Mouse (Mus musculus) right cerebral cortex, postnatal 36 days (tissue): ENCODE results near the gene Rnf150.
A peak's percentile ranks its signal among the peaks of the same experiment; 100 is the strongest.

Experiments used
- DNase-seq, 2 experiments: peaks; one replicate each; pipeline ENCODE4 v3.0.0; 2022; ENCODE audit warnings: low spot score in 2 of 2, mixed read lengths in 1 of 2

Gene Rnf150

DNA sequence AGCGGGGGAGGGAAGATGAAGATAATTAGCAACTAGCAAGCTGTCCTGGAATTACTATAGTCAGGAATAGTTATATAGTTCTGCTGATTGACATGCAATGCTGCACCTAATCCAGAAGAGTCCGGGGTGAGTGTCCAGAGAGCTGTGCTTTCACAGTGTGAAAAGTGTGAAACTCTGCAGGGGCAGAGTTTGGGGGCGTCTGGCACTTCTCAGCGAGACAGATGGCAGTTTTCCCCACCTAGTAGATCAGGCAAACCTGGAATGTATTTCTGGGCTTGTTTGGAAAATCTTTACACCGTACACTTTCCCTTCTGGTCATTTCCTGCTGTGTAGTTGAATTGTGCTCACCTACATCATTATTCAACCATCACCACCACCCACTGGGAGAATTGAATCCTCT, 148.6 kb downstream of the Rnf150 start:
- no peak for DNase-seq

DNA sequence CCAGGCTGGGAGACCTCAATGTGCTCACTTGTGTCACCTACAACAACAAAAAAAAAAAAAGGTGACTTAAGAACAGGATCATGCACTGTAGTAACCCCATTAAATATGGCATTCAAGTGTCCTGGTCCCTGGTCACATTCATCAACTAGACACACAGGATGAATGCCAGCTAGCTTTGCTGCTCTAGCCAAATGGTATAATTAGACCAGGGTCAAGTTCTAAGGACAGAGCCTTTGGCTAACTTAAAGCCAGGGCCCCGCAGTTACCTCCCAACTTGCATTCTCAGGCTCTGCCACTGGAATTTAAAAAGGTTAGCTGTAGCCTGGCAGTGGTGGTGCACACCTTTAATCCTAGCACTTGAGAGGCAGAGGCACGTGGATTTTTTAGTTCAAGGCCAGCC, 165.1 kb downstream of the Rnf150 start:
- no peak for DNase-seq

DNA sequence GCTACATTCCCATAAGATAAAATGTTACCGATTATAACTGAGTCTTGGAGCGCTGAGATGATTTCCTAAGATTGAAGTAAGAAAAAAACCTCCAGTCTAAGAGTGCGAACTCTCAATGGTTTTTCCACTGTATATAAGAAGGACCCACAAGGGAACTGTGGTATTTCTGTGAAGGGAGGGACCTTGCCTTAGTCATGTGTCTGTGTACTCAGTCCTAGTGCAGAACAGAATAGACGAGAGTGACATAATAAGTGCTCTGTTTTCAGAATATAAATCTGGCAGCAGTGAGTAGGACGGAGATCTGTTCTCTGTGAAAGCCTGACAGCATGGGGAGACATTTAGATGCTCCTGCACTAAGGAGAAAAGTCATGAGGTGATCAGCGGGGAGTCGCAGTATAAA, 169.6 kb downstream of the Rnf150 start:
- DNase-seq = peak in 1 of 2 experiments; percentile 62

DNA sequence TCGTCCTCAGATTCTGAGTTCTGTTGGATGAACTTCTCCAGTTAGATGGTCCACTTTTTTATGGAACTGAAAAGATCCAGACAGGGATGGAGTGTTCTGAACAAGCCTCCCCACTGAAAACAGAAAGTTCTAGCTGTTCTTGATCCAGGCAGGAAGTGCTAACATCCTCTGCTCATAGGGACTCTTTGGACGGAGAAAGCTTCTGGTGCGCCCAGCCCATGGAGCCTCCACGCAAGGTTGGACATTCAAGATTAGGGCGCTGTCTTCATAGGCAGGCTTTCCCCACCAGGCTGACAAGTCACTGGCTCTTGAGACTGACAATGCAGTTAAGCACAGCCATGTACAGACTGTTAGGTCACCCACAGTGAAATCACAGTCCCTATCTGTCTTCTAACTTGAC, 172.0 kb downstream of the Rnf150 start:
- no peak for DNase-seq

DNA sequence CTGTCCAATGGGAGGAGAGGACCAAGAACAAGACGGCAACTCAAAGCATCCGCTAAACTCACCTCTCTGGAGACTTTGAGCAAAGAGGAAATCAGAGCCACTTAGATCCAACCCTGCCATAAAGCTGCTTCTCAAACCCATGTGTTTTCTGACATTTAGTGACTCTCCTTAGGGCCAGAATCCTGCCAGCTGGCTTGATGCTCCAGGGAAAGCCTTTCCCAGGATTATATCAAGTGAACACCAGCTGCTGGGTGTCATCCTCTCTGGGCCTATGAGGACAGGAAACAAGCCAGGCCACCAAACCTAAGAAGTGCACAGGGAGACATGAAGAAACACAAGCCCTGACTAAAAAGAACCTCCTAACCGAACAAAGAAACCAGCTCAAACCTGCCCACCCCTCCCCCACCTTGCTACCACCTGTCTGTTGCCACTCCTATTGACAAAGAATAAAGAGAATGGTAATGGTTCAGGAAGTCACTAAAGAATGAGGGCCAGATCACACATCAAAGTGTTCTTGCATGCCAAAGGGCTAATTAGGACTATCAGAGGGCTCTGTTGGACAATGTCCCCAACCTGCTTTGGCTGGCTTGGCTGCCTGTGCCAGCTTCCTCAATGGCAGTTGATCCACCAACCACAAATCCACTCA, 173.5 kb downstream of the Rnf150 start:
- no peak for DNase-seq

DNA sequence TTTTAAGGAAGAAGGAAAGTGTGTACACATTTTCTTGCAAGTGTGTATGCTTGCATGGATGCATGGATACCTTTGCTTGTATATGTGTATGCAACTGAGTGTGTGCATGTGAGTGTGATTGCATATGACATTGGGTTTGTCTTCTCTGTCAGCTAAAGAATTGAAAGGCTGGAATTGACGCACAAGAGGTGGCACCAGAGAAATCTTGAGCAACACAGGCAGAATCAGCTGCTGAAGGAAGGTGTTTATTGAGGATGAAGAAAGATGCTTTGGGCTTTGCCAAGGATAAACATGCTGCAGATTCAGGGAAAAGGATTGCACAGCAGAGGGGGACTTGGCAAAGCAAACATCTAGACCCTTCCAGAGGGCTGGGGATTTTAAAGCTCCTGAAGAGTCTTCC, 174.2 kb downstream of the Rnf150 start:
- DNase-seq = no peak

DNA sequence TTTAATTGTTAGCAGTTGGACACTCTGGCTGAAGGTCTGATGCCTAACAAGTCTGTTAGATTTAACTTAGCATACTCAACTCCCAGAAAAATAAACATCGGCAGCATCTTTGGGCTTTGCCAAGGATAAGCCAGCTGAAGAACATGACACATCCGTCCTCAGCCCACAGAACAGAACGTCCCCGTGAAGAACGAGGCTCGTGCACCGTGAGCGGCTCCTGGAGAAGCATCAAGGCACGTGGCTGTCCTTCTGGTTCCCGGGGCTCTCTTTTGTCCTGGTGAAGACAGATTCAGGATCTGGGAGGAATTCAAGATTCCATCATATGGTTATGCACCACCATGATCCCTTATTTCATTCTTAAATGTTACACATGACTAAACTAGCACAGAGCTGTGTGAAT, 175.4 kb downstream of the Rnf150 start:
- DNase-seq = peak; percentile 83 to 84

DNA sequence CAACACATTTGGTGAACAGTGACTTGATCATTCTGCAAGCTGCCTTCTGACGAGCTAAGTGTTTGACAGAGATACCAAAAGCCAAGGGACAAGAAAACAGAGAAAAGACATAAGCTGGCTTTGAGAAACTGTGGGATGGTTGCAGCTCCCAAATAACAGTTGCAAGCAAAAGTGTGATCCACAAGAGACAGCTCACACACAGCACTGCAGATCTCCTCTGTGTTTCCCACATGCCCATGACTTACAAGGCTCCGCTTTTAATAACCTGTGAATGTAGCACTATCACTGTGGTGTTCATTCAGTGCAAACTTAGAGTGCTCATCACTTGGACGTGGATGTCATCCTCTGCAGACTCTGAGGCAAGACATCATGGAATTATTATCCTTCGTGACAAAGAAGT, 178.3 kb downstream of the Rnf150 start:
- DNase-seq = no peak

DNA sequence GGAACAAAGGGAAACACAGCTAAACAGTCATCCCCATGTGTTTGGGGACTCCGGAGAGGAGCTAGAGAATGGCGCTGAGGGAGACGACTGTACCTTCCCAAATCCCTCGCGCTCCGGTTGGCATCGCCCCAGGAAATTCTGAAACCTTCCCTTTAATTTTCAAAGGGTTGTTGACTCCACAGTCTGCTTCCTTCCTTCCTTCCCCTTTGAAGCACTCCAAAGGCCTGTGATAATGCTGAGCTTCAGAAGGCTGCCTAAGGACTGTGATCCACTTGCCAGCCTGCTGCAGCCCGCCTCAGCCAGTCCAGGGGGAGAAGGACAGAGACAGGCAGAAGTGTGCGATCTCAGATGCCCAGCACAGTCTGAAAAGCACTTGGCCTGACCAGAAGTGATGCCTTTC, 183.8 kb downstream of the Rnf150 start:
- no peak for DNase-seq

DNA sequence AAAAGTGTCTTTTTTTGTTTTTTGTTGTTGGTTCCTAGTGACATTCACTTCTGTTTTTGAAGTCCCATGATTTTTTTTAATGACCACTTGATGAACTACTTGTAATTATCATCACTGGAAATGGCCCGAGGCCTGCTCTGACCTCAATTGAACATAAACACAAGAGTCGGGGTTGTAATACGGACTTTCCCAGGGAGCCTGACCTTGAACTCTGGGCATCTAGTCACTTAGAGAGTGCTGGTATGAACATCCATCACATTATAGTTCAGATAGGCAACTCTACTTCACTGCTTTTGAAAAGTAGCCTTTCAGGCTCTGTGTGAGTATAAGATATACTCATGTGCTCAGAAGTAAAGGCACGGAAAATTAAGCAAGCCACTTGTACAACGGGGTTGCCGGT, 185.4 kb downstream of the Rnf150 start:
- DNase-seq = no peak

DNA sequence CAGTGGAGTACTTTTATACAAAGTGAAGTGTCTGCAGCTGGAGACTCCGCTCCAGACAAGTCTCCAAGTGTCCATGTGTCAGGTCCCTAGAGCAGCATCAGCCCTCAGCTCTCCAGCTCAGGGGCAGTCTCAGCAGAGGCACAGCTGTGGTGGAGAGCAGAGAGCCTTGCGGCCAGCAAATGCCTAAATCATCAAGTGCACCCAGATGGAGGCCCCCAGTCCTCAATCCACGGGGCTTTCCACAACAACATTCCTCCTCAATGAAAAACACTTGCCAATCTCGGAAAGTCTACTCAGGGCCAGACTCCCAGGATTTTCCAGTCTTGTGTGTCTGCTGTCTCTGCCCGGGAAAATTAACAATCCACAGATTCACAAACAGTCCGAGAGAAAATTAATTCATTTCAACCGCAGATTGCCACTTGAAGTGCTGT, 186.0 kb downstream of the Rnf150 start:
- no peak for DNase-seq

DNA sequence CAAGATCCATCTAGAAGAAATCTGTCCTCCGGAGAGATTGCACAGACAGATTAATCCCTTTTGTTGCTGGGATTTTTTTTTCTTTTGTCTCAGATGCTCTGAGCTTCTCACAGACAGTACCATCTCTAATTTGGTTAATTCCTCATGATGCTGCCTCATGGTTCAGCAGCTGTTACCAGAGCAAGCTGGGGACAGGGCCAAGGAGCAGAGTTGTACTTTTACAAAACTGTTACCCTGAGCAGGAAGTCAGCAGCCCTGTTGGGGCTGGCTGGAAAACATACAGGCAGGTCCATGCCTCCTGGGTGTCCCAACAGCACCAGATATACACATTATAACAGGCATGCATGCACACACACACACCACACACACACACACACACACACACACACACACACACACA, 186.5 kb downstream of the Rnf150 start:
- no peak for DNase-seq

DNA sequence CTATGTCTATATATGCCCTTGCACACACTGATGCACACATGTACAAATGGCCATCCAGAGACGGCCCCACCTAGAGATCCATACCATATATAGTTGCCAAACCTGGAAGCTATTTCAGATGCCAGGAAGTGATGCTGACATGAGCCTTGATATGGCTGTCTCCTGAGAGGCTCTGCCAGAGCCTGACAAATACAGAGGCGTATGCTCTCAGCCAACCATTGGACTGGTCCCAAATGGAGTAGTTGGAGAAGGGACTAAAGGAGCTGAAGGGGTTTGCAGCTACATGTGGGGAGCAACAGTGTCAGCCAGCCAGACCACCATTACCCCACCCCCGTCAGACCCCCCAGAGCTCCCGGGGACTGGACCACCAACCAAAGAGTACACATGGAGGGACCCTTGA, 189.7 kb downstream of the Rnf150 start:
- DNase-seq = no peak

DNA sequence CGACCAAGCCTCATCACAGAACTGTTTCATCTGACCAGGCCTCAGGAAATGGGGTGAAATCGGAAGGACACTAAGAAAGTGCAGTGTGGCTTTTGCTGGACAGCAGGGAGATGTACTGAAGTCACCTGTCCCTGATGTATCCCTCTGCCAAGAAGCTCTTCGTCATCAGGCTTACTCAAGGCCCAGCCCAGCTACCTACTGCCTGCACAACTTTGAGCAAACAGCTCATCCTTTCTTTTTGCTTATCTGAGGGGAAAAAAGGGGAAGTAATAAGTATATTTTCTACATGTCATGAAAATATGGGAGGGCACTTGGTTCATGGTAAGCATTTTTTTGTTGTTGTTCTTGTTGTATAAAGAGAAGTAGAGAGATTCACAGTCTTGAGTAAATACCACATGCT, 191.6 kb downstream of the Rnf150 start:
- DNase-seq = no peak

DNA sequence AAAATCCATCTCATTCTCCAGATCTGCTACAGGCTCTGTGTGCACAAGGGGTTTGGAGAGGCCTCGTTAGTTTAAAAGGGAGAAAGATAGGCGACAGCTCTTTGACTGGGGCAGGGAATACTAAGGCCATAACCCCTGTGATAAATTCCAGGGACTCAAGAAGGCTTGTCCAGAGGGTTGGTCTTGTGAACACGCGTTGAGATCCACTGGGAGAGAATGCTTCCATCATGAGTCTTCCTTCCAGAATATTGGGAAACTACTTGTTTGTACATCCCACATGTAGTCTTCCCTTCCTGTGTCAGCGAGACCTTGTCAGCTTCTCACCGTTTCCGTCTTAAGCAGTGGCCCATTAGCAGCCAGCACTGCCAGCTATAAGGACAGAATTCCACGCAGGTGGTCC, 195.8 kb downstream of the Rnf150 start:
- no peak for DNase-seq

DNA sequence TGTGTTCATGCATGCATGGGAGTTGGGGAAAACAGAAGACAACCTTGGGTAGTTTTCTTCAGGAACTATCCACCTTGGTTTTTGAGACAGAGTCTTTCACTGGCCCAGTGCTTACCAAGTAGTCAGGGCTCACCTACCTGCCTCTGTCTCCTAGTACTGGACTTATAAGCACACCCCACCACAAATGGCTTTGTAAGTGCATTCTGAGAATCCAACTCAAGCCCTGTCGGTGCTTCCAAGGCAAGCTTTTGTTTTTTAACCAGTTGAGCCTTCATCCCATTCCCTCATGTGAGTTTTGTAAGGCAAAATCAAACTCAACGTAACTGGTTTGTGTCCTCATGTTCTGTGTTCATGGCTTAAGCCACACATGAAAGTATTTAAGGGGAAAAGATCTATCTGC, 196.9 kb downstream of the Rnf150 start:
- DNase-seq = no peak

DNA sequence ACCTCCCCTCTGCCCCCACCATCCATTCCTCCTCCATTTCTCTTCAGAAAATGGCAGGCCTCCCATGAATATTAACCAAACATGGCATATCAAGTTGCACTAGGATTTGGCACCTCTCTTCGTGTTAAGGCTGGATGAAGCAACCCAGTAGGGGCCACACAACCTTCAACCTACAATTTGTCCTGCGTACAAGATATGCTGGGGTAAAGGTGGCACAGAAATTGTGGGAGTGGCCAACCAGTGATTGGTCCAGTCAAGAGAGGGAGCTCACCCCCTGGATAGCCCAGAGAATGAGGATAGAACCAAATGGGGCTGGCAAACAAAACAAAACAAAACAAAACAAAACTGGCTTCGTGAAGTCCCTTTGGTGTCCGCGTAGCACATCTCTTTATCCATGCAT, 198.1 kb downstream of the Rnf150 start:
- DNase-seq = no peak

DNA sequence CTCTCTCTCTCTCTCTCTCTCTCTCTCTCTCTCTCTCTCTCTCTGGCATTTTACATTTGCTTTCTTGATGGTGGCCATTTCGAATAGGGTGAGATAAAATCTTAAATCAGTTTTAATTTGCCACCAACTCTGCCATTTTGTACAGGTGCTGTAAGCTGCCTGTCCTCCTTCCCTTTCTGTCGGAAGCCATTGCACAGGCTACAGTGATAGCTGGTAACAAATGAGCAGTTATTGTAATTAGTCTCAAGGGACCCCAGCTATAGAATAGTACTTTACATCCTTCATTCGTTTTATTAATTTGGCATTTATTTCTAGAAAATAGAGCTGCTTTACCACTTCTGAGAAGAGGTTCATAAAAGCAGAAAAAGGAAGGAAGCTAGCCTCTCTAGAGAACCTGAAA, 198.7 kb downstream of the Rnf150 start:
- DNase-seq = no peak

DNA sequence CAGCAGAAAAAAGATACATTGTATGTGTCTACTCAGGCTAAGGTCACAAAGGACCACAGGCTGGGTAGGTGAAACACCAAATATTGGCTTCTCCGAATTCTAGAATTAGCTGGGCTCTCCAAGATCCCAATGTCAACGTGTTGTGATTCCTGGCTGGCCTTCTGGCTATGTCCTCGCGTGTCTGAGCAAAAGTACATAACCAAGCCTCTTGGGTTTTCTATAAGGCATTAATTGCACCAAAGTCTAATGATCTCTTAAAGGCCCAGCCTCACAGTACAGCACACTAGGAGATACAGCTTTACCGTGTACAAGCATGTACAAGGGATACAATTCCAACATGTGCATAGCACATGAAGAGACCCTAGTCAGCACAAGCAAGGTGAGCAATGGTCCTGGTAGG, 199.1 kb downstream of the Rnf150 start:
- no peak for DNase-seq

DNA sequence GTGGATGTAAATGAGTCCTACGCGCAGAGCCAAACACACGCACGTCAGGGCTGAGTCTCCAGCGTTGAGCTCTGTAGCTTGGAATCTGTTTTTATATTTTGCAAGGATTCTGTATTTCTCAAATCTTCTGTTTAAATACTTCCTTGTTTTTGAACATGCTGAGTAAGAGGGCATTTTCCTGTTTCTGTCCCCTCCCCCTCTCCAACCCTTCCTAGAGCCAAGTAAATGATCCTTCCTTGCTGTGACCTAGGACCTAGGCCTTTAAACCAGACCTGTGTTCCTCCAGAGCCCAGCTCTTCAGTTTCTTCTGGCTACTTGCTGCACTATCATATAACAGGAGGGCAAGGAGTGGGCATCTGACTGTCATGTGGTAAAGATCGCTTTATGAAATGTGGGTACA, 200.9 kb downstream of the Rnf150 start:
- DNase-seq = no peak

DNA sequence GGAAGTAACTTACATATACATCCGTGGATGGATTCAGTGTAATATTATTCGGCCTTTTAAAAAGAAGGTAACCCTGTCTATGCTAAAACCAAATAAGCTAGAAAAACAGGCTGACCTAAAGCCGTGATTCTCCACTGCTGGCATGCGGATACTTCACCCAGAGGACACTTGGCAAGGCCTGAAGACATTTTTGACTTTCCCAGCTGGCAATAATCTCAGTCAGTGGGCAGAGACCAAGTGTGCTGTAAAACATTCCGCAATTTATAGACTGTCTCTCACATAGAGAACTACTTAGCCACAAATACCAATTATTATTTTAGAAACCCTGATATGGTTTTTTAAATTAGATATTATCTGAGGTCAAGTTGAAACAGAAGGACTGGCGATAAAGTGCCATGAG, 202.9 kb downstream of the Rnf150 start:
- no peak for DNase-seq

DNA sequence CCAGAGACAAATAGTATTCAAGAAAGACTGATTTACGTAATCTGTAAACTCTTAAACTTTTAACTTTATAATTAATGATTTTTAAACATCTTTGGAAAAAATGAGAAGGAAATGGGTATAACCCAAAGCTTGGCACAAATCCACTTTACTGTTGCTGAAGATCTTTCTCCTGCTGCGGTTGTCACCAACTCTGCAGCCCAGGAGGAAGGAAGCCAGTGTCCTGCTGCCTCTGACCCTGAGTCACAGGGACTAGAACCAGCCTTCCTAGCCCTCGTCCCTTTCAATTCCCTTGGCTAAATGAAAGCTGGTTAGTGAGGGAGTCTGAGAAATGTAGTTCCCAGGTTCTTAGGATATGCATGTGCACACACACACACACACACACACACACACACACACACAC, 203.7 kb downstream of the Rnf150 start:
- no peak for DNase-seq

DNA sequence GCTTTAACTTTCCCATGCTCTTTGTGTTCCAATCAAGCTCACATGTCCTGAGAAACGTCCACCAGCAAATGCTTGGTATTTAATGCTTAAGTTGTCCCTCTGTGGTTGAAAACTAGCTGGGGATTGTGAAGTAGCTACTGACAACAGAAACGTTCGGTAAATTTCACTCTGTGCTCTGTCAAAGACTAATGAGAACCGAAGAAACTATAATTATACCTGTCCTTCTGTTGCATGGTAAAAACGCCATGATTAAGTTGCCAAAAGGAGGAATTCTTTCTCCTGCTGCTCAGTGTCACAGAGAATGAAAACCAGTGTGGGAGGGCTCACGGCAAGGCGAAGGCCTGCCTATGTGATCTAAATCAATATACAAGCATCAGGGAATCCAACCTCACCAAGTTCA, 204.8 kb downstream of the Rnf150 start:
- no peak for DNase-seq

DNA sequence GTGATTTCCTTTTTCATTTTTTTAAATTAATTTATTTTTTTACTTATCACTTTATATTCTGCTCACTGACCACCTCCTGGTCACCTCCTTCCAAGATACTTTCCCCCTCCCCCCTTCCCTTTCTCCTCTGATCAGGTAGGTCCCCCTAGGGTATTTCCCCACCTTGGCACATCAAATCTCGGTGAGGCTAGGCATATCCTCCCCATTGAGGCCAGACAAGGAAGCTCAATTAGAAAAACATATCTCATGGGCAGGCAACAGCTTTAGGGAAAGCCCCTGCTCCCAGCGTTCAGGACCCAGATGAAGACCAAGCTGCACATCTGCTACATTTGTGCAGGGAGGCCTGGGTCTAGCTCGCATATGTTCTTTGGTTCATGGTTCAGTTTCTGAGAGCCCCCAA, 211.1 kb downstream of the Rnf150 start:
- no peak for DNase-seq

DNA sequence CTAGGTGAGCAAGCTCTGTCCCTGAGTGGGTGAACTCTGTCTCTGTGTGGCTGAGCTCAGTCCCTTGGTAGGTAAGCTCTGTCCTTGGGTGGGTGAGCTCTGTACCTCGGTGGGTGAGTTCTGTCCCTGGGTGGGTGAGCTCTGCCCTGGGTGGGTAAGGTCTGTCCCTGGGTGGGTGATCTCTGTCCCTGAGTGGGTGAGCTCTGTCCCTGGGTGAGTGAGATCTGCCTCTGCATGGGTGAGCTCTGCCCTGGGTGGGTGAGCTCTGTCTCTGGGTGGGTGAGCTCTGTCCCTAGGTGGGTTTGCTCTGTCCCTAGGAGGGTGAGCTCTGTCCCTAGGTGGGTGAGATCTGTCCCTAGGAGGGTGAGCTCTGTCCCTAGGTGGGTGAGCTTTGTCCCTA, 213.5 kb downstream of the Rnf150 start:
- DNase-seq = no peak
